Mouse (Mus musculus): Measurements from ENCODE around the gene Tfec.

Tfec gene

GRCm38 (mm10) chr6:16794036-16794435, 104.2 kb downstream of the Tfec start:
- no peak for DNase-seq (ENCODE audit: low spot score)

- DNase-seq (ENCODE audit: low spot score): no peak
Measured at GRCm38 (mm10) chr6:16785166-16785565, 113.1 kb downstream of the Tfec start.

All from testis, postnatal 14 days (tissue).